Mouse (Mus musculus) midbrain, embryonic 12.5 days (tissue): ENCODE data around the gene Acsl3. TPM values are rescaled to one million over a fixed set of nuclear protein-coding genes. Genes with fewer than 3 reads are reported as not detected.

Experiments used
- ATAC-seq: fragments of 200-750 bp; cut with Nextera tagmentation; 2 replicates; pipeline ENCODE4 v1.8.0; 2017; ENCODE audit warnings: low read depth, moderate TSS enrichment, moderate library complexity; ENCODE audit not compliant: low FRiP score
- H3K27ac ChIP-seq: fragments of 300-500 bp; sonication (generic); replicated peaks from 2 replicates; pipeline ENCODE4 v1.5.1; 2016; ENCODE audit warnings: mild to moderate bottlenecking
- H3K27me3 ChIP-seq: fragments of 300-500 bp; sonication (generic); 2 replicates; pipeline ENCODE4 v1.6.1; 2016; ENCODE audit warnings: mild to moderate bottlenecking
- H3K36me3 ChIP-seq: fragments of 300-500 bp; sonication (generic); 2 replicates; pipeline ENCODE4 v1.6.1; 2016
- H3K4me1 ChIP-seq: fragments of 300-500 bp; sonication (generic); 2 replicates; pipeline ENCODE4 v1.6.1; 2016
- H3K4me2 ChIP-seq: fragments of 300-500 bp; sonication (generic); replicated peaks from 2 replicates; pipeline ENCODE4 v1.6.1; 2016; ENCODE audit warnings: mild to moderate bottlenecking, moderate library complexity
- H3K4me3 ChIP-seq: fragments of 300-500 bp; sonication (generic); 2 replicates; pipeline ENCODE4 v1.5.1; 2016; ENCODE audit warnings: mild to moderate bottlenecking
- H3K9ac ChIP-seq: fragments of 300-500 bp; sonication (generic); replicated peaks from 2 replicates; pipeline ENCODE4 v1.6.1; 2016; ENCODE audit warnings: mild to moderate bottlenecking, moderate library complexity
- H3K9me3 ChIP-seq: fragments of 300-500 bp; sonication (generic); 2 replicates; pipeline ENCODE4 v1.6.1; 2016; ENCODE audit warnings: mild to moderate bottlenecking
- WGBS: fragments of 180-500 bp; shearing (Covaris S2); methylation state at CpG from one replicate; pipeline ENCODE4 v1.1.7; 2016; 5-methylcytosine and 5-hydroxymethylcytosine counted together
- polyA plus RNA-seq: library from polyadenylated mRNA; unstranded; fragments of >200 nt; fragmentation: Nextera tagmentation; extraction: Ambion mirVana; gene quantifications from 2 replicates; pipeline ENCODE4 v1.2.1, GENCODE M21; 2016

Acsl3 gene
- 92.1 and 92.8 TPM in 2 replicates for polyA plus RNA-seq

- peak; percentile 100 for ATAC-seq
- H3K9ac ChIP-seq: peak within 1 kb of the TSS; percentile 98
- H3K36me3 ChIP-seq: no peaks in the 10 kb centered on the region
- WGBS: under 1% methylated on average over 89 of the region's 104 CpGs
- no peaks in the 10 kb centered on the region for H3K27me3 ChIP-seq
- H3K4me3 ChIP-seq: peak within 1 kb of the TSS; percentile 95
- no peaks in the 10 kb centered on the region for H3K9me3 ChIP-seq
- H3K4me1 ChIP-seq: peaks cover 30% of the 10 kb centered on the region
- H3K4me2 ChIP-seq: peak within 1 kb of the TSS; percentile 81
- H3K27ac ChIP-seq: peak within 1 kb of the TSS; percentile 98
These were observed at the start of gene Acsl3, which contains the start of gene Utp14b for GRCm38 (mm10) chr1:78657671-78658440. Gene Acsl3, plus strand, starts transcription at chr1:78657825. Gene Utp14b, plus strand, starts transcription at chr1:78658038.

GRCm38 (mm10) chr1:78609134-78609907 lies 48.3 kb upstream of the Acsl3 start:
- Histone ChIP-seq H3K4me2 (no peak overlapping the region), H3K36me3 (no peaks in the 10 kb centered on the region), H3K27ac (no peak overlapping the region), H3K4me1 (no peaks in the 10 kb centered on the region), H3K4me3 (no peak overlapping the region), H3K9me3 (no peaks in the 10 kb centered on the region), H3K9ac (no peak overlapping the region), H3K27me3 (no peaks in the 10 kb centered on the region)
- no peak for ATAC-seq
- WGBS: 40% methylated on average over 12 of the region's 12 CpGs

- 80% methylated on average over 4 of the region's 4 CpGs for WGBS
- H3K36me3 ChIP-seq: no peaks in the 10 kb centered on the region
These were observed 46.6 kb upstream of the Acsl3 start for GRCm38 (mm10) chr1:78611039-78611438.

GRCm38 (mm10) chr1:78612959-78613358 lies 44.7 kb upstream of the Acsl3 start:
- no peak overlapping the region for H3K4me2 ChIP-seq
- no peaks in the 10 kb centered on the region for H3K9me3 ChIP-seq
- 92% methylated on average over 1 of the region's 1 CpGs for WGBS
- H3K4me1 ChIP-seq: no peaks in the 10 kb centered on the region
- no peak overlapping the region for H3K9ac ChIP-seq
- H3K27ac ChIP-seq: no peak overlapping the region
- no peaks in the 10 kb centered on the region for H3K27me3 ChIP-seq
- ATAC-seq: no peak
- no peak overlapping the region for H3K4me3 ChIP-seq
- H3K36me3 ChIP-seq: no peaks in the 10 kb centered on the region

More at GRCm38 (mm10) chr1:78611039-78611438, 46.6 kb upstream of the Acsl3 start:
- H3K4me1 ChIP-seq: no peaks in the 10 kb centered on the region
- no peak overlapping the region for H3K4me2 ChIP-seq
- H3K27me3 ChIP-seq: no peaks in the 10 kb centered on the region
- ATAC-seq: no peak
- no peak overlapping the region for H3K27ac ChIP-seq
- H3K9me3 ChIP-seq: no peaks in the 10 kb centered on the region
- no peak overlapping the region for H3K4me3 ChIP-seq
- no peak overlapping the region for H3K9ac ChIP-seq

GRCm38 (mm10) chr1:78624352-78624751 lies 33.3 kb upstream of the Acsl3 start:
- H3K4me3 ChIP-seq: no peak overlapping the region
- H3K27me3 ChIP-seq: no peaks in the 10 kb centered on the region
- no peak overlapping the region for H3K4me2 ChIP-seq
- no peaks in the 10 kb centered on the region for H3K36me3 ChIP-seq
- no peaks in the 10 kb centered on the region for H3K4me1 ChIP-seq
- 88% methylated on average over 2 of the region's 2 CpGs for WGBS
- no peak overlapping the region for H3K9ac ChIP-seq
- no peak for ATAC-seq
- no peaks in the 10 kb centered on the region for H3K9me3 ChIP-seq
- no peak overlapping the region for H3K27ac ChIP-seq

GRCm38 (mm10) chr1:78634486-78634885 lies 23.1 kb upstream of the Acsl3 start:
- H3K27me3 ChIP-seq: no peaks in the 10 kb centered on the region
- H3K9ac ChIP-seq: no peak overlapping the region
- H3K4me2 ChIP-seq: no peak overlapping the region

GRCm38 (mm10) chr1:78640871-78641270 lies 16.8 kb upstream of the Acsl3 start:
- H3K4me1 ChIP-seq: no peaks in the 10 kb centered on the region
- no peak overlapping the region for H3K27ac ChIP-seq
- no peak overlapping the region for H3K4me2 ChIP-seq
- H3K4me3 ChIP-seq: no peak overlapping the region
- ATAC-seq: no peak
- H3K9me3 ChIP-seq: no peaks in the 10 kb centered on the region
- no peaks in the 10 kb centered on the region for H3K27me3 ChIP-seq
- no peaks in the 10 kb centered on the region for H3K36me3 ChIP-seq
- no peak overlapping the region for H3K9ac ChIP-seq

More at GRCm38 (mm10) chr1:78634486-78634885, 23.1 kb upstream of the Acsl3 start:
- no peak overlapping the region for H3K27ac ChIP-seq
- H3K4me1 ChIP-seq: no peaks in the 10 kb centered on the region
- no peak for ATAC-seq
- WGBS: 63% methylated on average over 3 of the region's 3 CpGs
- no peaks in the 10 kb centered on the region for H3K9me3 ChIP-seq
- no peak overlapping the region for H3K4me3 ChIP-seq
- H3K36me3 ChIP-seq: no peaks in the 10 kb centered on the region

GRCm38 (mm10) chr1:78641791-78642190 lies 15.8 kb upstream of the Acsl3 start:
- no peaks in the 10 kb centered on the region for H3K9me3 ChIP-seq
- WGBS: 97% methylated on average over 3 of the region's 3 CpGs
- H3K9ac ChIP-seq: no peak overlapping the region
- H3K4me2 ChIP-seq: no peak overlapping the region
- no peak overlapping the region for H3K4me3 ChIP-seq
- H3K27me3 ChIP-seq: no peaks in the 10 kb centered on the region
- H3K4me1 ChIP-seq: no peaks in the 10 kb centered on the region
- no peaks in the 10 kb centered on the region for H3K36me3 ChIP-seq
- ATAC-seq: no peak
- H3K27ac ChIP-seq: no peak overlapping the region

- 91% methylated on average over 2 of the region's 2 CpGs for WGBS
- no peaks in the 10 kb centered on the region for H3K36me3 ChIP-seq
- H3K27me3 ChIP-seq: no peaks in the 10 kb centered on the region
- H3K27ac ChIP-seq: no peak overlapping the region
- H3K4me2 ChIP-seq: no peak overlapping the region
- H3K9me3 ChIP-seq: no peaks in the 10 kb centered on the region
- H3K9ac ChIP-seq: no peak overlapping the region
- no peaks in the 10 kb centered on the region for H3K4me1 ChIP-seq
- no peak overlapping the region for H3K4me3 ChIP-seq
- ATAC-seq: no peak
These were observed 15.4 kb upstream of the Acsl3 start for GRCm38 (mm10) chr1:78642197-78642596.

GRCm38 (mm10) chr1:78647317-78647885 lies 10.2 kb upstream of the Acsl3 start:
- H3K4me1 ChIP-seq: peaks cover 7% of the 10 kb centered on the region
- H3K27ac ChIP-seq: no peak overlapping the region
- no peak overlapping the region for H3K4me3 ChIP-seq
- no peaks in the 10 kb centered on the region for H3K36me3 ChIP-seq
- no peak overlapping the region for H3K4me2 ChIP-seq
- H3K9ac ChIP-seq: no peak overlapping the region
- WGBS: 61% methylated on average over 8 of the region's 8 CpGs
- no peak for ATAC-seq
- no peaks in the 10 kb centered on the region for H3K9me3 ChIP-seq
- no peaks in the 10 kb centered on the region for H3K27me3 ChIP-seq

GRCm38 (mm10) chr1:78649269-78650061 lies 8.2 kb upstream of the Acsl3 start:
- H3K27me3 ChIP-seq: no peaks in the 10 kb centered on the region
- H3K36me3 ChIP-seq: no peaks in the 10 kb centered on the region
- H3K4me2 ChIP-seq: no peak overlapping the region
- ATAC-seq: peak; percentile 38; the same call in 1 of the 2 replicates
- H3K4me1 ChIP-seq: peaks cover 7% of the 10 kb centered on the region
- 35% methylated on average over 6 of the region's 6 CpGs for WGBS
- H3K9ac ChIP-seq: no peak overlapping the region
- H3K4me3 ChIP-seq: no peak overlapping the region
- H3K27ac ChIP-seq: no peak overlapping the region
- H3K9me3 ChIP-seq: no peaks in the 10 kb centered on the region
